Mouse (Mus musculus) Patski (cell line): ENCODE results near the gene 1810010D01Rik. TPM values are rescaled to one million over a fixed set of nuclear protein-coding genes. Genes with fewer than 3 reads are reported as not detected.

ENCODE experiments used
- ATAC-seq: fragments of 100-300 bp; one replicate; pipeline ENCODE4 v1.8.0; 2021
- CTCF ChIA-PET: fragments of 350-600 bp; sonication (Branson Sonifier 250); formaldehyde crosslinking; loops from one replicate; lab custom pipeline; 2022; ENCODE audit warnings: inconsistent platforms; lab: Charles Lee
- POLR2A ChIA-PET: fragments of 350-600 bp; sonication (Branson Sonifier 250); formaldehyde crosslinking; loops from one replicate; lab custom pipeline; 2022; ENCODE audit warnings: antibody characterized with exemption, inconsistent platforms; lab: Charles Lee
- DNase-seq: peaks from one replicate; pipeline ENCODE4 v3.0.0-alpha.2; 2011; ENCODE audit warnings: low read depth, low spot score
- H3K27me3 ChIP-seq: fragments of 371-371 bp; one replicate; pipeline ENCODE4 v1.5.1; 2021
- CTCF ChIP-seq: fragments of 100-300 bp; IDR thresholded peaks from one replicate; pipeline ENCODE4 v1.5.1; 2021
- in situ Hi-C: fragments of 300-500 bp; cut with MboI; formaldehyde crosslinking; loops from 3 replicates; pipeline ENCODE4 v1.11.1; 2018; ENCODE audit warnings: low pct_unique_long_range_greater_than_20kb, mixed read lengths
- polyA plus RNA-seq: library from polyadenylated mRNA; unstranded; gene quantifications from one replicate; pipeline ENCODE4 v1.2.3, GENCODE M21; 2021

Gene 1810010D01Rik
- polyA plus RNA-seq, 1 experiment from 2014 or later, result not detected

DNA sequence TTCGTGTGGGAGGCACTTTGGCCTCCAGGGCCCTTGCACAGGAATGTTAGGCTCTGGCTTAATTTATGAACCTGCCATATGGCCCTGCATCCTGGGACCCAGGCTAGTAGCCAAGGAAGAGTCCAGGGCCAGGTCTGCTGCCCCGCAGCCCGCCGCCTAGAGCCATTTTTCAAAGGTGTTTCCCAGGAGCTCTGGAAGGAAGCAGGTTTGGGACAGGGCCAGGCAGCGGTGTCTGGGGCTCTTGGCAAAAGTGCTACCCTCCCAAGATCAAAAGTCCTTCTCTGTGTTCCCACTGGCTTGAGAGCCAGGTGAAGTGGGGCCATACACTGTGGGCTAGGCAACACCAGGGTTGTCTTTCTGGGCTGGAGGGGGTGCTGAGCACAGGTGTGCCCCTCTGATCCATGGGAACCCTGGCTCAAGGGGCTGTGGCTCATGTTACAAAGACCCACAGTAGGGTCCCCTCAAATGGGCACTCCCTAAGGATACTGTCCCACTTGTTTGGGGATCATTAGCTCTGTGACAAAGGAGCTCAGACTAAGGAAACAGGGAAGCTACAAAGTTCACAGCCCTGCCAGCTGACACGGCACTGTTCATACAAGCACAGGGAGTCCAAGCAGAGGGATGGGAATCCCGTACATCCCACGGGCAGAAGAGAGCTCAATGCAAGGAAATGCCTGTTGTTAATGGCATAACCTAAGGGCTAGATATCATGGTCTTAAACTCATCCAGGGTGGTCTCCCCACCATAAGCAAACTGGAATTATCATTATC lies 32.0 kb upstream of the 1810010D01Rik start:
- no peak for ATAC-seq
- DNase-seq, result no peak
- in situ Hi-C loops, result loop anchor here (5.0 to 10.0 kb wide), 3 partner anchors 128 to 445 kb away; partner anchors contain the start of gene Ccnd1
- ChIA-PET POLR2A (interaction anchor here (0.5 to 0.9 kb wide), 2 partner anchors 44 to 304 kb away, joined by 3 read pairs; partner anchors contain the start of gene Tpcn2), CTCF (no interaction called here)
- H3K27me3 ChIP-seq, result no peaks in the 10 kb centered on the region
- TF ChIP-seq CTCF, result no peak

DNA sequence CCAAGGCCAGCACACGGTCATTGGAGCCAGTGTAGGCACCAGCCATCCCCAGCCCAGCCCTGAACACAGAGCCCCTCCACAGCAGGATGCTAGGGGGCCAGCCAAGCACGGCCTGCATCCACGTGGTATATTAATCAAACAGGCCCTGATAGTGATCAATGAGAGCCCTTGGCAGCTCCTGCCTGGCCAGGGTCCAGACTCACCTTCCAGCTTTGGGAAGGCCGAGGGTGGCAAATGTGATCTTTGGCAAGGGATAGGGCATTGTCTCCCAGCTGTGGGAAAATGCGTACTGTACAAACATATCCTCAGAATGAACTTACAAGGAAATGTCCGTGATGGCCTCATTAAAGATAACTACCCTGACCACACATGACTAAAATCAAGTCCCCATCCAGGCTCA lies 31.2 kb upstream of the 1810010D01Rik start:
- no peak for TF ChIP-seq CTCF
- in situ Hi-C loops, result no loop called here
- ATAC-seq, result no peak
- CTCF ChIA-PET, result no interaction called here
- DNase-seq, result no peak
- H3K27me3 ChIP-seq, result no peaks in the 10 kb centered on the region
- POLR2A ChIA-PET, result no interaction called here

- DNase-seq (no peak), ATAC-seq (no peak)
Observed at GRCm38 (mm10) chr7:145234841-145235790, 27.2 kb upstream of the 1810010D01Rik start.

GRCm38 (mm10) chr7:145231659-145232058 lies 23.7 kb upstream of the 1810010D01Rik start:
- POLR2A ChIA-PET, result interaction anchor here (0.9 to 1.3 kb wide), 4 partner anchors 10 to 16 kb away, joined by 3 to 4 read pairs (median 3); no protein-coding TSS in a partner anchor
- no peaks in the 10 kb centered on the region for H3K27me3 ChIP-seq
- no peak for TF ChIP-seq CTCF
- in situ Hi-C loops, result no loop called here
- ATAC-seq (no peak), DNase-seq (no peak)
- CTCF ChIA-PET, result interaction anchor here (1.0 kb wide), 1 partner anchor 11 kb away, joined by 3 read pairs; no protein-coding TSS in a partner anchor

More at GRCm38 (mm10) chr7:145234841-145235790, 27.2 kb upstream of the 1810010D01Rik start:
- ChIA-PET POLR2A (no interaction called here), CTCF (interaction anchor here (1.1 kb wide), 1 partner anchor 9 kb away, joined by 3 read pairs; no protein-coding TSS in a partner anchor)
- TF ChIP-seq CTCF, result no peak
- in situ Hi-C loops, result no loop called here
- H3K27me3 ChIP-seq, result no peaks in the 10 kb centered on the region

DNA sequence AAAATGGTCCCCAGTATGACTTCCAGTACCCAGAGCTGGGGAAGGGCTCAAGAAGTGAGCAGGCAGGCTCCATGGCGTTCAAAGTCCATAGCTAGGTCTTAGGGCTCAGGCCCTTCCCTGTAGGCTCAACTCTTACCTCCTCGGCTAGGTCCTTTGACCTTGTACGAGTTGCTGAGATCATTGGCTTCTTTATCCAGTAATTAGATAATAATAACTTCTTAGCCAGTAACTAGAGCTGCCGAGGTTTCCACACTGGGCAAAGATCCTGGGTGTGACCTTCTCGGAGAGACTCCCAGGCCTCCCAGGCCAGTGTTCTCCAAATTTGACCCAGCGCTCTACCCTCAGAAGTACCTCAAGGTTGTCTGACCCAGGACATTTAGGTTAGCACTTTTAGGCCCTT lies 18.7 kb upstream of the 1810010D01Rik start:
- ATAC-seq (no peak), DNase-seq (no peak)
- POLR2A ChIA-PET, result no interaction called here
- in situ Hi-C loops, result no loop called here
- H3K27me3 ChIP-seq, result no peaks in the 10 kb centered on the region
- no peak for TF ChIP-seq CTCF
- CTCF ChIA-PET, result interaction anchor here (0.9 kb wide), 1 partner anchor 9 kb away, joined by 3 read pairs; no protein-coding TSS in a partner anchor

DNA sequence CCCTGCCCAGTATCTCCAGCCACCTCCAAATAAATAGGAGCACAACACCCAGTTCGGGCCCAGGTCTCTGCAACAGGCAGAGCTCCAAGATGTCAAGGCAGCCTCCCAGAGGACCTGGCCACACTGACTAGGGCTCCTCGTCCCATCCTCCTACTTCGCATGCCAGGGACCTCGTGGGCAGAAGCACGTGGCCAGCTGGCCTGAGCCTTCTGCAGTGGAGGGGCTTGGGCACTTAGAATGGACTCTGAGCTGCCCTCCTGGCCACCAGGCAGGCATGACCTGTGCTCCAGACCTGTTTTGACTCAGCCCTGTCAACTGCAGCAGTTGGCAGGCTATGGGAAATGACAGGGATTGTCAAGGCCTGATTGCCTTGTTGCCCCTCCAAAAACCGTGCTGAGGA lies 17.7 kb upstream of the 1810010D01Rik start:
- POLR2A ChIA-PET, result no interaction called here

GRCm38 (mm10) chr7:145221841-145222689 lies 14.1 kb upstream of the 1810010D01Rik start:
- ChIA-PET CTCF (interaction anchor here (1.0 kb wide), 1 partner anchor 10 kb away, joined by 3 read pairs; no protein-coding TSS in a partner anchor), POLR2A (interaction anchor here (0.5 to 1.0 kb wide), 3 partner anchors 9 to 68 kb away, joined by 3 to 5 read pairs (median 4); no protein-coding TSS in a partner anchor)
- ATAC-seq, result peak; percentile 91
- TF ChIP-seq CTCF, result no peak
- in situ Hi-C loops, result no loop called here
- no peaks in the 10 kb centered on the region for H3K27me3 ChIP-seq
- peak; percentile 87 for DNase-seq

More for the DNA sequence above, 17.7 kb upstream of the 1810010D01Rik start:
- no peak for DNase-seq
- no peak for ATAC-seq
- CTCF ChIA-PET, result interaction anchor here (0.9 kb wide), 1 partner anchor 10 kb away, joined by 3 read pairs; no protein-coding TSS in a partner anchor
- in situ Hi-C loops, result no loop called here
- TF ChIP-seq CTCF, result no peak
- no peaks in the 10 kb centered on the region for H3K27me3 ChIP-seq

DNA sequence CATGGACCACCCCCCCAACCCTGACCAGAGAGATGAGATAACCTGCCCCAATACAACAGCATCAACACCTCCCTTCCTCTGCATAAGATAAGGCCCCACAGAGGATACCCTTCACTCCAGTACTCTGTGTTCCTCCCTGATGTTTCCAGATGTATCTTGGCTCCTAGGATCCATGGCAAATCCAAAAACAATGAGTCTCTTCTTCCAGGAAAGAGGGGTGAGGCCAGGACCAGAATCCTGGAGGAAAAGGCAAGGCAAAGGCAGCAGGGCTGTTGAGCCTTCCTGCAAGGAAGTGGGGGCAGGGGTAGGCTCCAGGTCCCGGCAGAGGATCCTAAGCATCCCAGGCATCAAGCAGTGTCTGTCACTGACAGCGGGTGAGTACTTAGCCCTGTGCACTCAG lies 13.4 kb upstream of the 1810010D01Rik start:
- ChIA-PET CTCF (no interaction called here), POLR2A (interaction anchor here (0.7 to 1.0 kb wide), 2 partner anchors 9 to 10 kb away, joined by 3 to 5 read pairs; no protein-coding TSS in a partner anchor)
- ATAC-seq (no peak), DNase-seq (no peak)
- no peak for TF ChIP-seq CTCF
- H3K27me3 ChIP-seq, result no peaks in the 10 kb centered on the region
- in situ Hi-C loops, result no loop called here

- H3K27me3 ChIP-seq, result no peaks in the 10 kb centered on the region
- no peak for TF ChIP-seq CTCF
- in situ Hi-C loops, result no loop called here
- POLR2A ChIA-PET, result no interaction called here
- CTCF ChIA-PET, result no interaction called here
- DNase-seq, result no peak
- no peak for ATAC-seq
Observed at GRCm38 (mm10) chr7:145219420-145219831, 11.5 kb upstream of the 1810010D01Rik start.
